Comparison of ENCODE assay signal across 28 mouse cellular contexts in genomic region chr5:106384138-106384770, GRCm38 (mm10).
DNase-seq lines count a peak whose midpoint lies in the region; ATAC-seq and TF ChIP-seq lines count a peak whose summit lies in the region.
"Had no signal": no experiment of that assay in that cellular context is flagged by ENCODE, and none has a peak within 500 bp of the region (broad histone marks: within the 10 kb centered on the region; RNA-seq: fewer than 3 reads in every experiment).

No protein-coding gene starts in this region.

- no peaks in the 10 kb centered on the region for H3K36me3 ChIP-seq in intestine, embryonic 15.5 days
- H3K36me3 ChIP-seq in intestine, postnatal 0 days (ENCODE audit: control insufficient read depth, insufficient read depth): no peaks in the 10 kb centered on the region
- H3K36me3 ChIP-seq in lung, postnatal 0 days (ENCODE audit: insufficient read depth, low read length): no peaks in the 10 kb centered on the region
- no peaks in the 10 kb centered on the region for H3K36me3 ChIP-seq in midbrain, embryonic 13.5 days
- H3K36me3 ChIP-seq in midbrain, embryonic 15.5 days (replicated peaks): no peaks in the 10 kb centered on the region
- H3K36me3 ChIP-seq: embryonic facial prominence, embryonic 13.5 days; heart, embryonic 10.5 days; hindbrain, embryonic 12.5 days; limb, embryonic 10.5 days; limb, embryonic 15.5 days; liver, embryonic 13.5 days had no signal

- H3K27me3 ChIP-seq in intestine, embryonic 15.5 days (replicated peaks): no peaks in the 10 kb centered on the region
- no peaks in the 10 kb centered on the region for H3K27me3 ChIP-seq in intestine, postnatal 0 days (replicated peaks; ENCODE audit: control insufficient read depth, insufficient read depth, low read length)
- H3K27me3 ChIP-seq in lung, postnatal 0 days (replicated peaks; ENCODE audit: insufficient read depth, low read length): no peaks in the 10 kb centered on the region
- H3K27me3 ChIP-seq in midbrain, embryonic 13.5 days: peaks cover 46% of the 10 kb centered on the region
- H3K27me3 ChIP-seq in midbrain, embryonic 15.5 days (replicated peaks): peaks cover 11% of the 10 kb centered on the region
- H3K27me3 ChIP-seq: embryonic facial prominence, embryonic 13.5 days; hindbrain, embryonic 12.5 days; limb, embryonic 15.5 days; liver, embryonic 13.5 days had no signal

- no peak for TF ChIP-seq CTCF in intestine, postnatal 0 days (IDR thresholded peaks at IDR 0.05; ENCODE audit: low read depth)
- no peak for TF ChIP-seq CTCF in lung, postnatal 0 days (IDR thresholded peaks at IDR 0.05)

- TF ChIP-seq EP300 in lung, postnatal 0 days (IDR thresholded peaks at IDR 0.05): no peak

- H3K4me2 ChIP-seq in intestine, embryonic 15.5 days (replicated peaks): no peak overlapping the region
- H3K4me2 ChIP-seq in intestine, postnatal 0 days (replicated peaks; ENCODE audit: low read depth): no peak overlapping the region
- no peak overlapping the region for H3K4me2 ChIP-seq in lung, postnatal 0 days (replicated peaks; ENCODE audit: low read depth, low read length)
- no peak overlapping the region for H3K4me2 ChIP-seq in midbrain, embryonic 13.5 days (replicated peaks)
- H3K4me2 ChIP-seq in midbrain, embryonic 15.5 days: no peak overlapping the region
- H3K4me2 ChIP-seq: embryonic facial prominence, embryonic 13.5 days; hindbrain, embryonic 12.5 days; limb, embryonic 15.5 days; liver, embryonic 13.5 days had no signal

- no peaks in the 10 kb centered on the region for H3K4me1 ChIP-seq in intestine, embryonic 15.5 days (replicated peaks)
- no peaks in the 10 kb centered on the region for H3K4me1 ChIP-seq in intestine, postnatal 0 days (replicated peaks; ENCODE audit: control insufficient read depth, insufficient read depth, low read length)
- H3K4me1 ChIP-seq in lung, postnatal 0 days (ENCODE audit: insufficient read depth, low read depth, low read length): no peaks in the 10 kb centered on the region
- H3K4me1 ChIP-seq in midbrain, embryonic 13.5 days (replicated peaks): peaks cover 45% of the 10 kb centered on the region
- H3K4me1 ChIP-seq in midbrain, embryonic 15.5 days: peaks cover 26% of the 10 kb centered on the region
- H3K4me1 ChIP-seq: embryonic facial prominence, embryonic 13.5 days; heart, embryonic 10.5 days; limb, embryonic 15.5 days; liver, embryonic 13.5 days had no signal

- H3K9ac ChIP-seq in intestine, embryonic 15.5 days: no peak overlapping the region
- no peak overlapping the region for H3K9ac ChIP-seq in intestine, postnatal 0 days (ENCODE audit: low read depth, low read length)
- H3K9ac ChIP-seq in lung, postnatal 0 days (replicated peaks; ENCODE audit: low read depth): no peak overlapping the region
- no peak overlapping the region for H3K9ac ChIP-seq in midbrain, embryonic 13.5 days (replicated peaks)
- no peak overlapping the region for H3K9ac ChIP-seq in midbrain, embryonic 15.5 days
- H3K9ac ChIP-seq: embryonic facial prominence, embryonic 13.5 days; hindbrain, embryonic 12.5 days; limb, embryonic 15.5 days; liver, embryonic 13.5 days had no signal

- H3K9me3 ChIP-seq in intestine, embryonic 15.5 days: no peaks in the 10 kb centered on the region
- no peaks in the 10 kb centered on the region for H3K9me3 ChIP-seq in intestine, postnatal 0 days (ENCODE audit: control insufficient read depth)
- H3K9me3 ChIP-seq in lung, postnatal 0 days (ENCODE audit: low read length): no peaks in the 10 kb centered on the region
- H3K9me3 ChIP-seq in midbrain, embryonic 13.5 days: no peaks in the 10 kb centered on the region
- H3K9me3 ChIP-seq in midbrain, embryonic 15.5 days: no peaks in the 10 kb centered on the region
- H3K9me3 ChIP-seq: embryonic facial prominence, embryonic 13.5 days; heart, embryonic 10.5 days; hindbrain, embryonic 12.5 days; limb, embryonic 10.5 days; limb, embryonic 15.5 days; liver, embryonic 13.5 days had no signal

- peak; percentile 18 for DNase-seq in lung, postnatal 0 days (ENCODE audit: low spot score)
- no peak for DNase-seq in lung, postnatal 36 days
- DNase-seq in urinary bladder, postnatal 4 days (ENCODE audit: low spot score in 2 of 2): no peak
- DNase-seq: adrenal gland, postnatal 25 days; cerebellum, adult 11-12 months; cerebellum, adult 9-11 months; gastrocnemius, postnatal 14 days; heart, postnatal 36 days; layer of hippocampus, adult 9-11 months; liver, embryonic 13.5 days; lung, adult 18-20 months; right cerebral cortex, postnatal 4 days; thymus, adult 18-20 months; thymus, postnatal 25 days had no signal

- 56% methylated on average over 6 of the region's 6 CpGs for WGBS in intestine, embryonic 15.5 days
- 54% methylated on average over 6 of the region's 6 CpGs for WGBS in intestine, postnatal 0 days
- 57% methylated on average over 6 of the region's 6 CpGs for WGBS in lung, postnatal 0 days
- 19% methylated on average over 6 of the region's 6 CpGs for WGBS in midbrain, embryonic 13.5 days
- WGBS in midbrain, embryonic 15.5 days: 29% methylated on average over 6 of the region's 6 CpGs

- 0 out of 2 replicates have a peak, but pooled peaks have one; percentile 20 for ATAC-seq in intestine, embryonic 15.5 days
- ATAC-seq in intestine, postnatal 0 days: no peak
- ATAC-seq in lung, postnatal 0 days: peak; percentile 21; the same call in 1 of the 2 replicates
- no peak; the same call in 1 of the 2 replicates for ATAC-seq in midbrain, embryonic 13.5 days
- ATAC-seq in midbrain, embryonic 15.5 days (replicated peaks): no peak; the same call in 1 of the 2 replicates
- ATAC-seq: CD4-positive, CD25-positive, alpha-beta regulatory T cell, adult 4 months; hindbrain, postnatal 0 days; intestine, embryonic 16.5 days had no signal

- H3K27ac ChIP-seq in intestine, embryonic 15.5 days: no peak overlapping the region
- no peak overlapping the region for H3K27ac ChIP-seq in intestine, postnatal 0 days (ENCODE audit: low read depth, low read length)
- no peak overlapping the region for H3K27ac ChIP-seq in lung, postnatal 0 days (ENCODE audit: low read length)
- peak overlapping the region; percentile 57 for H3K27ac ChIP-seq in midbrain, embryonic 13.5 days
- H3K27ac ChIP-seq in midbrain, embryonic 15.5 days: no peak overlapping the region
- H3K27ac ChIP-seq: embryonic facial prominence, embryonic 13.5 days; heart, embryonic 10.5 days; hindbrain, embryonic 12.5 days; hindbrain, postnatal 0 days; limb, embryonic 10.5 days; limb, embryonic 15.5 days; liver, embryonic 13.5 days; macrophage; stomach, postnatal 0 days had no signal

- no peak overlapping the region for H3K4me3 ChIP-seq in intestine, embryonic 15.5 days (replicated peaks)
- no peak overlapping the region for H3K4me3 ChIP-seq in intestine, postnatal 0 days (ENCODE audit: low read depth, low read length)
- H3K4me3 ChIP-seq in lung, postnatal 0 days (ENCODE audit: low read depth, low read length): no peak overlapping the region
- H3K4me3 ChIP-seq in midbrain, embryonic 13.5 days (replicated peaks): no peak overlapping the region
- no peak overlapping the region for H3K4me3 ChIP-seq in midbrain, embryonic 15.5 days
- H3K4me3 ChIP-seq: embryonic facial prominence, embryonic 13.5 days; heart, embryonic 10.5 days; hindbrain, embryonic 12.5 days; limb, embryonic 10.5 days; limb, embryonic 15.5 days; liver, embryonic 13.5 days had no signal

Comparison
In these comparisons a context has a peak if more than half of its experiments do, and no peak if none do; other contexts are left out.
1. ATAC-seq: peak in intestine, embryonic 15.5 days (single experiment) and lung, postnatal 0 days (single experiment); none in intestine, postnatal 0 days (single experiment), midbrain, embryonic 13.5 days (single experiment) and midbrain, embryonic 15.5 days (single experiment).